Mouse (Mus musculus) ES-E14 (cell line): ENCODE measurements around the gene Aif1.

Experiments
- HCFC1 ChIP-seq: IDR thresholded peaks from 2 replicates; pipeline ENCODE4 v1.6.1; 2012; ENCODE audit warnings: low read length, inconsistent platforms, borderline replicate concordance; ENCODE audit not compliant: insufficient read depth
- ZNF384 ChIP-seq: IDR thresholded peaks from 2 replicates; pipeline ENCODE4 v1.6.1; 2012; ENCODE audit warnings: low read depth, low read length, inconsistent platforms

- TF ChIP-seq HCFC1 (no peak), ZNF384 (no peak)
Observed at GRCm38 (mm10) chr17:35187959-35188610, 12.2 kb upstream of the Aif1 start, which contains the start of gene Lst1.
